Mouse (Mus musculus) forebrain, embryonic 11.5 days (tissue): Measurements from ENCODE around the gene Gpx5. TPM values are rescaled to one million over a fixed set of nuclear protein-coding genes. Genes with fewer than 3 reads are reported as not detected.
A peak's percentile ranks its signal among the peaks of the same experiment; 100 is the strongest.

Source experiments
- ATAC-seq: fragments of 200-750 bp; cut with Nextera tagmentation; replicated peaks from 2 replicates; pipeline ENCODE4 v1.8.0; 2017; ENCODE audit warnings: moderate TSS enrichment; ENCODE audit not compliant: low FRiP score
- DNase-seq: peaks from one replicate; pipeline ENCODE4 v3.0.0-alpha.2; 2017; ENCODE audit warnings: low spot score
- H3K27ac ChIP-seq: fragments of 300-500 bp; sonication (generic); 2 replicates; pipeline ENCODE4 v1.5.1; 2014; ENCODE audit warnings: low read depth, low read length
- H3K27me3 ChIP-seq: fragments of 300-500 bp; sonication (generic); 2 replicates; pipeline ENCODE4 v1.6.1; 2014; ENCODE audit warnings: mild to moderate bottlenecking, low read length, mixed read lengths; ENCODE audit not compliant: control insufficient read depth, insufficient read depth
- H3K36me3 ChIP-seq: fragments of 300-500 bp; sonication (generic); 2 replicates; pipeline ENCODE4 v1.6.1; 2014; ENCODE audit warnings: mild to moderate bottlenecking, low read length, moderate library complexity, mixed read lengths; ENCODE audit not compliant: control insufficient read depth, insufficient read depth
- H3K4me1 ChIP-seq: fragments of 300-500 bp; sonication (generic); replicated peaks from 2 replicates; pipeline ENCODE4 v1.6.1; 2014; ENCODE audit warnings: low read length, mixed read lengths; ENCODE audit not compliant: control insufficient read depth, insufficient read depth
- H3K4me2 ChIP-seq: fragments of 300-500 bp; sonication (generic); 2 replicates; pipeline ENCODE4 v1.6.1; 2014; ENCODE audit warnings: low read depth, mild to moderate bottlenecking, low read length, moderate library complexity, mixed read lengths; ENCODE audit not compliant: severe bottlenecking
- H3K4me3 ChIP-seq: fragments of 300-500 bp; sonication (generic); 2 replicates; pipeline ENCODE4 v1.5.1; 2014; ENCODE audit warnings: low read depth, low read length
- H3K9ac ChIP-seq: fragments of 300-500 bp; sonication (generic); 2 replicates; pipeline ENCODE4 v1.6.1; 2014; ENCODE audit warnings: low read length
- H3K9me3 ChIP-seq: fragments of 300-500 bp; sonication (generic); 2 replicates; pipeline ENCODE4 v1.6.1; 2016; ENCODE audit warnings: low read length, mixed read lengths; ENCODE audit not compliant: control insufficient read depth
- WGBS: fragments of 180-500 bp; shearing (Covaris S2); extraction: QIAGEN DNeasy Blood & Tissue Kit; methylation state at CpG from one replicate; pipeline ENCODE4 v1.1.7; 2014; 5-methylcytosine and 5-hydroxymethylcytosine counted together
- polyA plus RNA-seq: library from polyadenylated mRNA; unstranded; fragments of >200 nt; fragmentation: Nextera tagmentation; extraction: Ambion mirVana; gene quantifications from 2 replicates; pipeline ENCODE4 v1.2.1, GENCODE M21; 2014

Gpx5 gene
- polyA plus RNA-seq, 1 experiment from 2014 or later, result not detected

DNA sequence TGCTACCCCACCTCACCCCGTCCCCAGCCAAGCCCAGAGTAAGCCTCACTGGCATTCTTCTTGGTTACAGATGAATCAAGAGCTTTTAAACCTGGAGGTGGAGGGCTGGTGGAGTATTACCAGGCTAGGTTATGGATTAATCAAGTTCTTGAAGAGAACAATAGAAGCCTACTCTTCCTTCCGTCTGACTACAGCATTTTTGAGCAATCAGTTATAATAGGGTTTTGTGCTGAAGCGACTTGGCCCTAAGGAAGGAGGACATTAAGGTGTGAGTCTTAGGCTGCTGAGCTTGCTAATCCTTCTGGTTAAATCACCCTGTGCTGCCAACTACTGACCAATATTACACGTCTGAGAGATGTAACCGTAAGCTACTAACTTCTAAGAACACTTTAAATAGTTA is 32.2 kb downstream of the Gpx5 start:
- H3K9ac ChIP-seq, result peak overlapping the region; percentile 72; the same call in 1 of the 2 replicates
- 10% methylated on average over 5 of the region's 5 CpGs for WGBS
- ATAC-seq, result peak; percentile 24; the same call in 1 of the 2 replicates

DNA sequence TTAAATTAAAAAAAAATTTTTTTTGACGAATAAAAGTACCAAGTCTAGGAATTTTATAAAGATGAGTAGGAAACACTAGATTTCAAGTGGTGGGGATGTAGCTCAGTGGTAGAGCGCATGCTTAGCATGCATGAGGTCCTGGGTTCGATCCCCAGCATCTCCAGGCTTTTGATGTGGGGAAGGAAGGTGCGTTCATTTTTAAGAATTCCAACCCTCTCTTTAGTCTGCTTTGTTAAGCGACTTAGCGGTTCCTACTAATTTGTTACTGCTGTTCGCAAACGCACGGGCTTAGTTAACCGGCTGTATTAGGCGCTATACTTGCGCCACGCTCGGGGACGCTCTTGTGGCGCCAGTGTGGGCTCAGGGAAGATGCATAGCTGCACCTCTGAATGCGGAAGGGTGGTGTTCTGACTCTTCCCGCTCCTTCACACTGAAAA is 32.8 kb downstream of the Gpx5 start:
- Histone ChIP-seq H3K4me1 (0 out of 2 replicates have a peak, but pooled peaks cover 2% of the 10 kb centered on the region), H3K9ac (peak overlapping the region; percentile 72), H3K27ac (no peak overlapping the region), H3K4me3 (peak overlapping the region; percentile 43), H3K36me3 (no peaks in the 10 kb centered on the region), H3K4me2 (peak overlapping the region; percentile 50), H3K9me3 (no peaks in the 10 kb centered on the region), H3K27me3 (peaks cover 2% of the 10 kb centered on the region; the same call in 1 of the 2 replicates)
- DNase-seq (peak; percentile 90), ATAC-seq (peak; percentile 92)
- under 1% methylated on average over 18 of the region's 18 CpGs for WGBS

More for the DNA sequence above, 32.2 kb downstream of the Gpx5 start:
- H3K36me3 ChIP-seq, result no peaks in the 10 kb centered on the region
- no peak for DNase-seq
- peak overlapping the region; percentile 50 for H3K4me2 ChIP-seq
- H3K27me3 ChIP-seq, result peaks cover 2% of the 10 kb centered on the region; the same call in 1 of the 2 replicates
- 0 out of 2 replicates have a peak, but pooled peaks cover 2% of the 10 kb centered on the region for H3K4me1 ChIP-seq
- peak overlapping the region; percentile 43 for H3K4me3 ChIP-seq
- H3K9me3 ChIP-seq, result no peaks in the 10 kb centered on the region
- H3K27ac ChIP-seq, result no peak overlapping the region

DNA sequence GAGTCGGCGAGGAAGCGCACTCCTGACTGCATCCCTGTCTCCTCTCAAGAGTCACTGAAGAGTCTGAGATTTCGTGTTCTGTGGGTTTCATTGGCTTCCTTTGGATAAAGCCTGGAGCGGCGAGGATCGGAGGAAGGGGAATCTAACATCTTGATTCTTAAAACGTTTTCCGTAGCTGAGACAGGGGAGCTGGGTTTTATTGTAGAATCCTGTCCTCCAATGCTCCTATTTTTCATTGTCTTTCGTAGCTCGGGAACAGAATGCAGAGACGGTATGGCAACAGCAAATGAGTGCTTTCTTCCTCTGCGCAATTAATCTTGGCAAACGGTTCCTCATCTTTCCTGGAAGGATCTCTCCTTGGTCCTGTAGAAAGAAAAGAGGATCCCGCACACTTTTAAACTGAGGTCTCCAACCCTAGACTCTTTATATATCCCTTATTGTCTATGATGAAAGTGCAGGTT is 33.3 kb downstream of the Gpx5 start:
- peak overlapping the region; percentile 59; the same call in 1 of the 2 replicates for H3K9ac ChIP-seq
- WGBS, result under 1% methylated on average over 15 of the region's 15 CpGs
- no peak overlapping the region for H3K27ac ChIP-seq
- no peaks in the 10 kb centered on the region for H3K9me3 ChIP-seq
- ATAC-seq (0 out of 2 replicates have a peak, but pooled peaks have one; percentile 12), DNase-seq (no peak)
- 0 out of 2 replicates have a peak, but pooled peaks cover 2% of the 10 kb centered on the region for H3K4me1 ChIP-seq
- H3K27me3 ChIP-seq, result peaks cover 2% of the 10 kb centered on the region; the same call in 1 of the 2 replicates
- peak overlapping the region; percentile 50 for H3K4me2 ChIP-seq
- peak overlapping the region; percentile 43 for H3K4me3 ChIP-seq
- no peaks in the 10 kb centered on the region for H3K36me3 ChIP-seq

DNA sequence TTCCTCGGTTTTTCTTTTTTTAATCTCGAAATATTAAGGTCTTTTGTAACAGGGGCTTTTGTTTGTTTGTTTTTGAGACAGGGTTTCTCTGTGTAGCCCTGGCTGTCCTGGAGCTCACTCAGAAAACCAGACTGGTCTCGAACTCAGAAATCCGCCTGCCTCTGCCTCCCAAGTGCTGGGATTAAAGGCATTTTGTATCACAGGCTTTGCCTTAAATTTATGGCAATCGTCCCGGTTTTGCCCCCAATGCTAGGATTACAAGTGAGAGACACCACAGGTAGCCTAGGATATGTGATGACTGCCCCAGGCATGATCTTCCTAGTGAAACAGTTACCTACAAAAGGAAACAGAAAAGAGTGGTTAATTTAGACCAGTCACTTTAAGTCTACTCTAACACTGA is 34.0 kb downstream of the Gpx5 start:
- DNase-seq, result no peak
- Histone ChIP-seq H3K9me3 (no peaks in the 10 kb centered on the region), H3K9ac (no peak overlapping the region; the same call in 1 of the 2 replicates), H3K4me1 (0 out of 2 replicates have a peak, but pooled peaks cover 2% of the 10 kb centered on the region), H3K4me3 (peak overlapping the region; percentile 43), H3K4me2 (peak overlapping the region; percentile 50), H3K36me3 (no peaks in the 10 kb centered on the region), H3K27me3 (peaks cover 2% of the 10 kb centered on the region; the same call in 1 of the 2 replicates), H3K27ac (no peak overlapping the region)
- no peak for ATAC-seq
- 18% methylated on average over 6 of the region's 6 CpGs for WGBS

DNA sequence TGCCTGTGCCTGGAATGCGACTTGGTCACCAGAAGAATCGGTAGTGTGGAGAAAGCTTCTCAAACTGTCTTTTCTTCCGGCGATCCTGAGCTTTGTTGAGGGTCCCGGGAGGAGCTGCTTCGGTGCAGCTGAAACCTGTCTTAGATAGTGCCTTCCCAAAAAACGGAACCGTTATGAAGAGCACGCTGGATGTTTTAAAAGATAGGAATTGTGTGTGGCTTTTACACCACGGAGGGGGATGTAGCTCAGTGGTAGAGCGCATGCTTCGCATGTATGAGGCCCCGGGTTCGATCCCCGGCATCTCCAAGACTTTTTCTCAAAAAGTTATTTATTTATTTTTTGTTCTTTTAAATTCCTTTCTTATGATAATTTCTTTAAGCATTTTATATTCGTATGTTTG is 38.5 kb downstream of the Gpx5 start:
- Histone ChIP-seq H3K4me2 (peak overlapping the region; percentile 63), H3K27ac (no peak overlapping the region), H3K9me3 (no peaks in the 10 kb centered on the region), H3K4me1 (no peaks in the 10 kb centered on the region), H3K9ac (peak overlapping the region; percentile 58), H3K36me3 (no peaks in the 10 kb centered on the region), H3K27me3 (no peaks in the 10 kb centered on the region), H3K4me3 (peak overlapping the region; percentile 48)
- DNase-seq (peak; percentile 84), ATAC-seq (peak; percentile 91)
- WGBS, result under 1% methylated on average over 16 of the region's 16 CpGs

DNA sequence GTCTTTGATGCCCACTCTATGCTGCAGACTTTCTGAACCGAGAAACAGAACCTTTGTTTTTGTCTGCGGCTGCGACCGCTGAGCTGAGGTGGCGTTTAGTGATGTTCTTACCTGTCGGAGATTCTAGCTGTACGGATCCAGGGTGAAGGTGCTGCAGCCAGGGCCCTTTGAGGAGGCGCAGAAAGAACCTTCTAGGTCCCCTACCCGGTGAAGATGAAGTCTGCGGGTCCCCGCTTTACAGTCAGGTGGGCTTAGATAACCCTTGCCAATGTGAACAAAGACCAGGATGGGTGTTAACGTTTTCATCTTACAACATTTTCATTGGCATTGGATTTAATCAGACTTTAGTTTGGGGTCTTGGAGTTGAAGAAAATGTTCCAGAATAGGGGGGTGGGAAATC is 39.0 kb downstream of the Gpx5 start:
- Histone ChIP-seq H3K36me3 (no peaks in the 10 kb centered on the region), H3K9me3 (no peaks in the 10 kb centered on the region), H3K4me3 (peak overlapping the region; percentile 48), H3K27ac (no peak overlapping the region), H3K4me2 (peak overlapping the region; percentile 63), H3K9ac (peak overlapping the region; percentile 58), H3K27me3 (no peaks in the 10 kb centered on the region), H3K4me1 (no peaks in the 10 kb centered on the region)
- under 1% methylated on average over 12 of the region's 12 CpGs for WGBS
- DNase-seq (no peak), ATAC-seq (peak; percentile 67)

DNA sequence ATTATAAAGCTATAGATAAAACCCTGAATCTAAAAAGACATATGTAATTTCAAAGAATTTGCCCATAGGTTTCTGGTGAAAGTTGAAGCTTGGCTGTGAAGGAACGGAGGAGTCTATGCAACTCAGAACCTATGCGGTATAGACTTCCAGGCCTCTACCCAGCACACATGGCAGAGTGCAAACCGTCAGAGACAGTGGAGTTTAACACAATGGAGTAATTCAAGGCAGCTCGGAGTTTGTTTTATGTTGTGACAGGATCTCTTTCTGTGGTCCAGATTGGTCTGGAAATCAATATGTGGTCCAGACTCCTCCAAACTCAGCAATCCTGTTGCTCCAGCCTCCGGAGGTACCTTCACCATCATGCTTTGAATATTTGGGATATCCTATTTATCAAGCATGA is 39.5 kb downstream of the Gpx5 start:
- ATAC-seq, result 0 out of 2 replicates have a peak, but pooled peaks have one; percentile 45
- H3K4me2 ChIP-seq, result peak overlapping the region; percentile 63
- no peaks in the 10 kb centered on the region for H3K9me3 ChIP-seq
- H3K27me3 ChIP-seq, result no peaks in the 10 kb centered on the region
- WGBS, result 15% methylated on average over 5 of the region's 5 CpGs
- no peaks in the 10 kb centered on the region for H3K4me1 ChIP-seq
- DNase-seq, result no peak
- H3K9ac ChIP-seq, result peak overlapping the region; percentile 58; the same call in 1 of the 2 replicates
- H3K4me3 ChIP-seq, result peak overlapping the region; percentile 48
- no peak overlapping the region for H3K27ac ChIP-seq
- no peaks in the 10 kb centered on the region for H3K36me3 ChIP-seq

DNA sequence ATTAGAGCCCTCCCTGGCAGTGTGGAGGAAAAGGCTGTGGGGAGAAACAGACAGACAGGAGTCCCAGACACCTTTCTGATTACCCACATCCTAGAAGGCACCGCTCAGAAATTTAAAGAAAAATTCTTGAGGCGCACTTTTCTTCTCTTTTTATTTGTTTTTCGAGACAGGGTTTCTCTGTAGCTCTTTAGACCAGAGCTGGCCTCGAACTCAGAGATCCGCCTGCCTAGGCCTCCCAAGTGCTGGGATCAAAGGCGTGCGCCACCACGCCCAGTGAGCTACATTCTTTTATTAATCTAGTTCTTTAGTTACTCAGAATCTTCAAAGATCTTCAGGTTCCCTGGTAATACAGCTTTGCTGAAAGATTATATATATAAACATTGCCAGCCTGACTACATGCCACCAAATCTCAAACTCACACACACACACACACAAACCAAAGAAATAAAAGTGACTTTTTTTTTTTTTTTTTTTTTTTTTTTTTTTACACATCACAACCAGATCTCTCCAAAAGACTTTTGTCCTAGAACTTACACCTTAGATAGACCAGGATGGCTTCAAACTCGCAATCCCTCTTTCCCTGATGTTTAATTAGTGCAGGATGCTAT is 42.4 kb downstream of the Gpx5 start:
- Histone ChIP-seq H3K36me3 (no peaks in the 10 kb centered on the region), H3K4me3 (no peak overlapping the region), H3K4me2 (no peak overlapping the region), H3K27ac (no peak overlapping the region), H3K9ac (no peak overlapping the region), H3K9me3 (no peaks in the 10 kb centered on the region), H3K4me1 (no peaks in the 10 kb centered on the region), H3K27me3 (no peaks in the 10 kb centered on the region)
- DNase-seq (no peak), ATAC-seq (no peak)
- WGBS, result 32% methylated on average over 9 of the region's 9 CpGs
